Mouse (Mus musculus): ENCODE measurements around the gene Man1c1.

The Man1c1 gene

GRCm38 (mm10) chr4:134703835-134704546 is at the start of gene Man1c1:
Man1c1 (minus strand) TSS chr4:134704290.
- DNase-seq = peak; percentile 98

- DNase-seq = no peak
These were observed 49.6 kb upstream of the Man1c1 start for GRCm38 (mm10) chr4:134753516-134754261.

- no peak for DNase-seq
These were observed 48.9 kb upstream of the Man1c1 start for GRCm38 (mm10) chr4:134752911-134753426.

GRCm38 (mm10) chr4:134751682-134752380 is 47.7 kb upstream of the Man1c1 start:
- no peak for DNase-seq

- no peak for DNase-seq
These were observed 46.7 kb upstream of the Man1c1 start for GRCm38 (mm10) chr4:134750825-134751224.

- no peak for DNase-seq
These were observed 46.2 kb upstream of the Man1c1 start for GRCm38 (mm10) chr4:134750263-134750662.

GRCm38 (mm10) chr4:134749301-134750030 is 45.4 kb upstream of the Man1c1 start:
- DNase-seq = no peak

GRCm38 (mm10) chr4:134745900-134746661 is 42.0 kb upstream of the Man1c1 start:
- no peak for DNase-seq

- DNase-seq = no peak
These were observed 40.0 kb upstream of the Man1c1 start for GRCm38 (mm10) chr4:134743881-134744633.

GRCm38 (mm10) chr4:134741949-134742348 is 37.9 kb upstream of the Man1c1 start:
- DNase-seq = no peak

GRCm38 (mm10) chr4:134740186-134740585 is 36.1 kb upstream of the Man1c1 start:
- no peak for DNase-seq

GRCm38 (mm10) chr4:134739530-134739929 is 35.4 kb upstream of the Man1c1 start:
- no peak for DNase-seq

- no peak for DNase-seq
These were observed 33.3 kb upstream of the Man1c1 start for GRCm38 (mm10) chr4:134737365-134737910.

- no peak for DNase-seq
These were observed 32.1 kb upstream of the Man1c1 start for GRCm38 (mm10) chr4:134736147-134736546.

- no peak for DNase-seq
These were observed 30.6 kb upstream of the Man1c1 start for GRCm38 (mm10) chr4:134734629-134735081.

- peak; percentile 51 for DNase-seq
These were observed 30.0 kb upstream of the Man1c1 start for GRCm38 (mm10) chr4:134734038-134734628.

GRCm38 (mm10) chr4:134733371-134733770 is 29.3 kb upstream of the Man1c1 start:
- no peak for DNase-seq

GRCm38 (mm10) chr4:134730106-134730505 is 26.0 kb upstream of the Man1c1 start:
- peak; percentile 39 for DNase-seq

GRCm38 (mm10) chr4:134725735-134726345 is 21.8 kb upstream of the Man1c1 start:
- no peak for DNase-seq

- DNase-seq = no peak
These were observed 20.9 kb upstream of the Man1c1 start for GRCm38 (mm10) chr4:134724974-134725373.

Data from kidney, adult 18-20 months (tissue).